Mouse (Mus musculus): ENCODE measurements at regions not wholly inside any gene's neighbourhood (a gene's known extent, or its start where the extent isn't known, plus 50 kb on each side); places are given as distances from the start of the nearest gene placed in this dataset.

GRCm38 (mm10) chr12:28122766-28123165 is 429.4 kb downstream of the Dcdc2c start:
- TF ChIP-seq CTCF (IDR thresholded peaks at IDR 0.05; ENCODE audit: low read depth, low read length), result no peak
- no peak for TF ChIP-seq GATA1 (IDR thresholded peaks at IDR 0.05; ENCODE audit: borderline replicate concordance, low read length)
- TF ChIP-seq TAL1 (conservative IDR thresholded peaks at IDR 0.05; ENCODE audit: low read depth, low read length), result no peak
- TF ChIP-seq GATA2 (IDR thresholded peaks at IDR 0.05; ENCODE audit: borderline replicate concordance, low read depth, low read length), result no peak
- no peak for TF ChIP-seq POLR2AphosphoS5 (IDR thresholded peaks at IDR 0.05; ENCODE audit: insufficient replicate concordance, low read depth, low read length)

Measured in G1E (cell line).